Comparison of ENCODE assay signal across 19 mouse cellular contexts in genomic region chr5:21593201-21593709, GRCm38 (mm10). TPM values are rescaled to one million over a fixed set of nuclear protein-coding genes. Genes with fewer than 3 reads are reported as not detected.
"Had no signal": no experiment of that assay in that cellular context is flagged by ENCODE, and none has a peak within 500 bp of the region (broad histone marks: within the 10 kb centered on the region; RNA-seq: fewer than 3 reads in every experiment).

No protein-coding gene starts in this region.

- DNase-seq: gastrocnemius, adult 2 months; gastrocnemius, postnatal 10 days; gastrocnemius, postnatal 25 days; heart, adult 2 months; heart, postnatal 14 days; heart, postnatal 4 days; kidney, adult 18-20 months; kidney, adult 8-10 months; kidney, postnatal 10 days; kidney, postnatal 25 days; kidney, postnatal 4 days; liver; liver, embryonic 13.5 days; liver, postnatal 0 days had no signal

- ATAC-seq: hindbrain, embryonic 16.5 days; inflammation-experienced regulatory T-cells, adult 6 months; intestine, embryonic 15.5 days; intestine, postnatal 0 days; liver, postnatal 0 days had no signal

RNA-seq across cellular contexts. Expression of gene Lrrc17, which starts 49.9 kb away (rescaled TPM):
- total RNA-seq: granulocyte monocyte progenitor cell, adult 5-6 weeks had no signal

RNA-seq across cellular contexts. Expression of gene Fbxl13, which starts 52.2 kb away (rescaled TPM):
- total RNA-seq: granulocyte monocyte progenitor cell, adult 5-6 weeks; heart, adult 2 months had no signal
